Mouse (Mus musculus): Measurements from ENCODE around the gene Zfp575. TPM values are rescaled to one million over a fixed set of nuclear protein-coding genes. Genes with fewer than 3 reads are reported as not detected.

Zfp575 gene
- polyA plus RNA-seq, 1 experiment from 2014 or later: 2.1 TPM

GRCm38 (mm10) chr7:24608561-24608960 is 21.1 kb upstream of the Zfp575 start:
- no peak for ATAC-seq
- Histone ChIP-seq H3K4me3 (ENCODE audit: low read depth, low read length) (no peak overlapping the region), H3K27me3 (replicated peaks; ENCODE audit: control insufficient read depth, insufficient read depth, low read length) (no peaks in the 10 kb centered on the region; the same call in 1 of the 2 replicates), H3K4me2 (replicated peaks; ENCODE audit: low read depth) (peak overlapping the region; percentile 28; the same call in 1 of the 2 replicates), H3K36me3 (ENCODE audit: control insufficient read depth, insufficient read depth) (no peaks in the 10 kb centered on the region; the same call in 1 of the 2 replicates), H3K9ac (ENCODE audit: low read depth, low read length) (no peak overlapping the region), H3K4me1 (replicated peaks; ENCODE audit: control insufficient read depth, insufficient read depth, low read length) (0 out of 2 replicates have a peak, but pooled peaks cover 8% of the 10 kb centered on the region), H3K27ac (ENCODE audit: low read depth, low read length) (no peak overlapping the region), H3K9me3 (ENCODE audit: control insufficient read depth) (no peaks in the 10 kb centered on the region)
- TF ChIP-seq CTCF (IDR thresholded peaks at IDR 0.05; ENCODE audit: low read depth): no peak
- WGBS: 69% methylated on average over 8 of the region's 8 CpGs

- Histone ChIP-seq H3K9ac (ENCODE audit: low read depth, low read length) (no peak overlapping the region), H3K27me3 (replicated peaks; ENCODE audit: control insufficient read depth, insufficient read depth, low read length) (no peaks in the 10 kb centered on the region; the same call in 1 of the 2 replicates), H3K4me1 (replicated peaks; ENCODE audit: control insufficient read depth, insufficient read depth, low read length) (0 out of 2 replicates have a peak, but pooled peaks cover 8% of the 10 kb centered on the region), H3K9me3 (ENCODE audit: control insufficient read depth) (no peaks in the 10 kb centered on the region), H3K4me3 (ENCODE audit: low read depth, low read length) (no peak overlapping the region), H3K4me2 (replicated peaks; ENCODE audit: low read depth) (no peak overlapping the region), H3K36me3 (ENCODE audit: control insufficient read depth, insufficient read depth) (no peaks in the 10 kb centered on the region; the same call in 1 of the 2 replicates), H3K27ac (ENCODE audit: low read depth, low read length) (no peak overlapping the region)
- 51% methylated on average over 6 of the region's 6 CpGs for WGBS
- peak; percentile 70 for ATAC-seq
- TF ChIP-seq CTCF (IDR thresholded peaks at IDR 0.05; ENCODE audit: low read depth): no peak
Observed at GRCm38 (mm10) chr7:24608017-24608416, 20.6 kb upstream of the Zfp575 start.

GRCm38 (mm10) chr7:24606046-24606445 is 18.6 kb upstream of the Zfp575 start:
- TF ChIP-seq CTCF (IDR thresholded peaks at IDR 0.05; ENCODE audit: low read depth): no peak
- Histone ChIP-seq H3K4me3 (ENCODE audit: low read depth, low read length) (no peak overlapping the region), H3K27ac (ENCODE audit: low read depth, low read length) (no peak overlapping the region), H3K4me1 (replicated peaks; ENCODE audit: control insufficient read depth, insufficient read depth, low read length) (0 out of 2 replicates have a peak, but pooled peaks cover 2% of the 10 kb centered on the region), H3K27me3 (replicated peaks; ENCODE audit: control insufficient read depth, insufficient read depth, low read length) (no peaks in the 10 kb centered on the region), H3K9ac (ENCODE audit: low read depth, low read length) (no peak overlapping the region), H3K36me3 (ENCODE audit: control insufficient read depth, insufficient read depth) (no peaks in the 10 kb centered on the region; the same call in 1 of the 2 replicates), H3K4me2 (replicated peaks; ENCODE audit: low read depth) (no peak overlapping the region), H3K9me3 (ENCODE audit: control insufficient read depth) (no peaks in the 10 kb centered on the region)
- WGBS: 84% methylated on average over 7 of the region's 7 CpGs
- ATAC-seq: no peak

- 76% methylated on average over 7 of the region's 7 CpGs for WGBS
- no peaks in the 10 kb centered on the region for H3K27me3 ChIP-seq (replicated peaks; ENCODE audit: control insufficient read depth, insufficient read depth, low read length)
Observed at GRCm38 (mm10) chr7:24605561-24605960, 18.1 kb upstream of the Zfp575 start.

GRCm38 (mm10) chr7:24600941-24601597 is 13.6 kb upstream of the Zfp575 start:
- TF ChIP-seq CTCF (IDR thresholded peaks at IDR 0.05; ENCODE audit: low read depth): peak; percentile 100
- H3K9ac ChIP-seq (ENCODE audit: low read depth, low read length): no peak overlapping the region
- peak overlapping the region; percentile 30; the same call in 1 of the 2 replicates for H3K4me2 ChIP-seq (replicated peaks; ENCODE audit: low read depth)
- 6% methylated on average over 13 of the region's 13 CpGs for WGBS
- no peaks in the 10 kb centered on the region for H3K36me3 ChIP-seq (ENCODE audit: control insufficient read depth, insufficient read depth)
- no peak overlapping the region for H3K27ac ChIP-seq (ENCODE audit: low read depth, low read length)
- peak; percentile 74 for ATAC-seq
- no peaks in the 10 kb centered on the region for H3K4me1 ChIP-seq (replicated peaks; ENCODE audit: control insufficient read depth, insufficient read depth, low read length)
- no peak overlapping the region for H3K4me3 ChIP-seq (ENCODE audit: low read depth, low read length)
- no peaks in the 10 kb centered on the region for H3K9me3 ChIP-seq (ENCODE audit: control insufficient read depth)
- H3K27me3 ChIP-seq (replicated peaks; ENCODE audit: control insufficient read depth, insufficient read depth, low read length): no peaks in the 10 kb centered on the region

More at GRCm38 (mm10) chr7:24605561-24605960, 18.1 kb upstream of the Zfp575 start:
- TF ChIP-seq CTCF (IDR thresholded peaks at IDR 0.05; ENCODE audit: low read depth): no peak
- no peak overlapping the region for H3K4me2 ChIP-seq (replicated peaks; ENCODE audit: low read depth)
- H3K27ac ChIP-seq (ENCODE audit: low read depth, low read length): no peak overlapping the region
- ATAC-seq: no peak
- H3K9me3 ChIP-seq (ENCODE audit: control insufficient read depth): no peaks in the 10 kb centered on the region
- H3K4me1 ChIP-seq (replicated peaks; ENCODE audit: control insufficient read depth, insufficient read depth, low read length): 0 out of 2 replicates have a peak, but pooled peaks cover under 1% of the 10 kb centered on the region
- H3K4me3 ChIP-seq (ENCODE audit: low read depth, low read length): no peak overlapping the region
- H3K36me3 ChIP-seq (ENCODE audit: control insufficient read depth, insufficient read depth): no peaks in the 10 kb centered on the region; the same call in 1 of the 2 replicates
- H3K9ac ChIP-seq (ENCODE audit: low read depth, low read length): no peak overlapping the region

GRCm38 (mm10) chr7:24599211-24600067 is 12.0 kb upstream of the Zfp575 start:
- no peak overlapping the region for H3K4me3 ChIP-seq (ENCODE audit: low read depth, low read length)
- ATAC-seq: no peak

More at GRCm38 (mm10) chr7:24599211-24600067, 12.0 kb upstream of the Zfp575 start:
- no peaks in the 10 kb centered on the region for H3K27me3 ChIP-seq (replicated peaks; ENCODE audit: control insufficient read depth, insufficient read depth, low read length)
- H3K27ac ChIP-seq (ENCODE audit: low read depth, low read length): no peak overlapping the region
- no peaks in the 10 kb centered on the region for H3K36me3 ChIP-seq (ENCODE audit: control insufficient read depth, insufficient read depth)
- no peak overlapping the region for H3K9ac ChIP-seq (ENCODE audit: low read depth, low read length)
- H3K4me2 ChIP-seq (replicated peaks; ENCODE audit: low read depth): no peak overlapping the region
- 67% methylated on average over 15 of the region's 15 CpGs for WGBS
- no peaks in the 10 kb centered on the region for H3K9me3 ChIP-seq (ENCODE audit: control insufficient read depth)
- TF ChIP-seq CTCF (IDR thresholded peaks at IDR 0.05; ENCODE audit: low read depth): peak; percentile 53
- 0 out of 2 replicates have a peak, but pooled peaks cover 3% of the 10 kb centered on the region for H3K4me1 ChIP-seq (replicated peaks; ENCODE audit: control insufficient read depth, insufficient read depth, low read length)

Data from intestine, postnatal 0 days (tissue).